Mouse (Mus musculus) lung, embryonic 14.5 days (tissue): ENCODE measurements at regions not wholly inside any gene's neighbourhood (a gene's known extent, or its start where the extent isn't known, plus 50 kb on each side); places are given as distances from the start of the nearest gene placed in this dataset.

ENCODE experiments used
- ATAC-seq: fragments of 200-750 bp; cut with Nextera tagmentation; 2 replicates; pipeline ENCODE4 v1.8.0; 2017; ENCODE audit warnings: mild to moderate bottlenecking, moderate TSS enrichment, moderate library complexity; ENCODE audit not compliant: insufficient read depth
- DNase-seq: peaks from one replicate; pipeline ENCODE4 v3.0.0-alpha.2; 2015
- H3K27ac ChIP-seq: fragments of 300-500 bp; sonication (generic); 2 replicates; pipeline ENCODE4 v1.5.1; 2014; ENCODE audit warnings: low read depth, mild to moderate bottlenecking, moderate library complexity
- H3K27me3 ChIP-seq: fragments of 300-500 bp; sonication (generic); 2 replicates; pipeline ENCODE4 v1.6.1; 2014; ENCODE audit warnings: low read length, control low read depth; ENCODE audit not compliant: insufficient read depth
- H3K36me3 ChIP-seq: fragments of 300-500 bp; sonication (generic); 2 replicates; pipeline ENCODE4 v1.6.1; 2014; ENCODE audit warnings: control low read depth; ENCODE audit not compliant: insufficient read depth
- H3K4me1 ChIP-seq: fragments of 300-500 bp; sonication (generic); 2 replicates; pipeline ENCODE4 v1.6.1; 2014; ENCODE audit warnings: antibody characterized with exemption, control low read depth; ENCODE audit not compliant: insufficient read depth
- H3K4me2 ChIP-seq: fragments of 300-500 bp; sonication (generic); 2 replicates; pipeline ENCODE4 v1.6.1; 2014; ENCODE audit warnings: mild to moderate bottlenecking
- H3K4me3 ChIP-seq: fragments of 300-500 bp; sonication (generic); 2 replicates; pipeline ENCODE4 v1.5.1; 2014; ENCODE audit warnings: low read depth, low read length
- H3K9ac ChIP-seq: fragments of 300-500 bp; sonication (generic); 2 replicates; pipeline ENCODE4 v1.6.1; 2014
- H3K9me3 ChIP-seq: fragments of 300-500 bp; sonication (generic); 2 replicates; pipeline ENCODE4 v1.6.1; 2016; ENCODE audit warnings: low read depth, low read length, control low read depth
- CTCF ChIP-seq: IDR thresholded peaks from 2 replicates; pipeline ENCODE4 v1.5.1; 2016; ENCODE audit warnings: antibody characterized with exemption, low read depth
- WGBS: fragments of 180-500 bp; shearing (Covaris S2); extraction: QIAGEN DNeasy Blood & Tissue Kit; methylation state at CpG from one replicate; pipeline ENCODE4 v1.1.7; 2014; 5-methylcytosine and 5-hydroxymethylcytosine counted together

- ATAC-seq: no peak
- Histone ChIP-seq H3K9ac (no peak overlapping the region), H3K4me1 (peaks cover 7% of the 10 kb centered on the region; the same call in 1 of the 2 replicates), H3K9me3 (no peaks in the 10 kb centered on the region), H3K4me2 (no peak overlapping the region), H3K36me3 (no peaks in the 10 kb centered on the region), H3K27ac (no peak overlapping the region), H3K27me3 (no peaks in the 10 kb centered on the region), H3K4me3 (no peak overlapping the region)
- WGBS: 73% methylated on average over 16 of the region's 16 CpGs
- no peak for DNase-seq
- no peak for TF ChIP-seq CTCF
Measured at GRCm38 (mm10) chr2:72753788-72754713, 226.2 kb downstream of the Sp3 start.

- Histone ChIP-seq H3K4me3 (no peak overlapping the region), H3K27ac (no peak overlapping the region), H3K9me3 (no peaks in the 10 kb centered on the region), H3K4me2 (no peak overlapping the region), H3K27me3 (no peaks in the 10 kb centered on the region), H3K4me1 (no peaks in the 10 kb centered on the region), H3K9ac (no peak overlapping the region), H3K36me3 (no peaks in the 10 kb centered on the region)
- WGBS: 90% methylated on average over 5 of the region's 5 CpGs
- TF ChIP-seq CTCF: no peak
- no peak for DNase-seq
- ATAC-seq: no peak
Measured at GRCm38 (mm10) chr2:72763454-72763853, 216.8 kb downstream of the Sp3 start.

- no peak overlapping the region for H3K4me2 ChIP-seq
- no peak overlapping the region for H3K27ac ChIP-seq
- DNase-seq: no peak
- no peak overlapping the region for H3K9ac ChIP-seq
- no peak for ATAC-seq
- H3K4me3 ChIP-seq: no peak overlapping the region
- TF ChIP-seq CTCF: no peak
- H3K9me3 ChIP-seq: no peaks in the 10 kb centered on the region
- H3K36me3 ChIP-seq: no peaks in the 10 kb centered on the region
- H3K27me3 ChIP-seq: no peaks in the 10 kb centered on the region
- 69% methylated on average over 11 of the region's 11 CpGs for WGBS
- H3K4me1 ChIP-seq: no peaks in the 10 kb centered on the region
Measured at GRCm38 (mm10) chr2:72769030-72769630, 211.1 kb downstream of the Sp3 start.

- H3K4me2 ChIP-seq: no peak overlapping the region
- WGBS: 79% methylated on average over 4 of the region's 4 CpGs
- no peaks in the 10 kb centered on the region for H3K36me3 ChIP-seq
- no peaks in the 10 kb centered on the region for H3K9me3 ChIP-seq
- no peak overlapping the region for H3K27ac ChIP-seq
- DNase-seq (no peak), ATAC-seq (no peak)
- no peak overlapping the region for H3K4me3 ChIP-seq
- no peaks in the 10 kb centered on the region for H3K4me1 ChIP-seq
- H3K27me3 ChIP-seq: no peaks in the 10 kb centered on the region
- no peak overlapping the region for H3K9ac ChIP-seq
- TF ChIP-seq CTCF: no peak
Measured at GRCm38 (mm10) chr2:72773401-72773800, 206.8 kb downstream of the Sp3 start.

GRCm38 (mm10) chr2:72777330-72777729, 202.9 kb downstream of the Sp3 start:
- WGBS: 55% methylated on average over 3 of the region's 3 CpGs
- no peak overlapping the region for H3K4me3 ChIP-seq
- no peak for ATAC-seq
- H3K4me1 ChIP-seq: no peaks in the 10 kb centered on the region
- no peak overlapping the region for H3K9ac ChIP-seq
- DNase-seq: peak; percentile 48
- H3K27ac ChIP-seq: no peak overlapping the region
- H3K4me2 ChIP-seq: no peak overlapping the region
- no peaks in the 10 kb centered on the region for H3K9me3 ChIP-seq
- peak; percentile 55 for TF ChIP-seq CTCF
- no peaks in the 10 kb centered on the region for H3K36me3 ChIP-seq
- H3K27me3 ChIP-seq: no peaks in the 10 kb centered on the region

GRCm38 (mm10) chr2:72777806-72778510, 202.3 kb downstream of the Sp3 start:
- DNase-seq (no peak), ATAC-seq (no peak)
- H3K4me1 ChIP-seq: no peaks in the 10 kb centered on the region
- no peak overlapping the region for H3K4me3 ChIP-seq
- WGBS: 84% methylated on average over 8 of the region's 8 CpGs
- H3K27me3 ChIP-seq: no peaks in the 10 kb centered on the region
- no peak for TF ChIP-seq CTCF
- H3K4me2 ChIP-seq: no peak overlapping the region
- H3K36me3 ChIP-seq: no peaks in the 10 kb centered on the region
- H3K27ac ChIP-seq: no peak overlapping the region
- H3K9ac ChIP-seq: no peak overlapping the region
- no peaks in the 10 kb centered on the region for H3K9me3 ChIP-seq
